Mouse (Mus musculus) neural tube, embryonic 11.5 days (tissue): Measurements from ENCODE around the gene Acvr1. TPM values are rescaled to one million over a fixed set of nuclear protein-coding genes. Genes with fewer than 3 reads are reported as not detected.

ENCODE experiments used
- ATAC-seq: fragments of 200-750 bp; cut with Nextera tagmentation; 2 replicates; pipeline ENCODE4 v1.8.0; 2017; ENCODE audit warnings: moderate number of reproducible peaks, mild to moderate bottlenecking, moderate TSS enrichment, moderate library complexity; ENCODE audit not compliant: insufficient read depth, low FRiP score, low TSS enrichment
- DNase-seq: peaks from one replicate; pipeline ENCODE4 v3.0.0-alpha.2; 2015; ENCODE audit warnings: low spot score
- H3K27ac ChIP-seq: fragments of 300-500 bp; sonication (generic); 2 replicates; pipeline ENCODE4 v1.5.1; 2014; ENCODE audit warnings: low read depth, mild to moderate bottlenecking, low read length
- H3K27me3 ChIP-seq: fragments of 300-500 bp; sonication (generic); 2 replicates; pipeline ENCODE4 v1.6.1; 2014; ENCODE audit warnings: mild to moderate bottlenecking, low read length, mixed read lengths; ENCODE audit not compliant: control insufficient read depth, insufficient read depth
- H3K36me3 ChIP-seq: fragments of 300-500 bp; sonication (generic); 2 replicates; pipeline ENCODE4 v1.6.1; 2014; ENCODE audit warnings: mild to moderate bottlenecking, low read length, moderate library complexity, mixed read lengths; ENCODE audit not compliant: control insufficient read depth, insufficient read depth
- H3K4me1 ChIP-seq: fragments of 300-500 bp; sonication (generic); 2 replicates; pipeline ENCODE4 v1.6.1; 2014; ENCODE audit warnings: low read length, mixed read lengths; ENCODE audit not compliant: control insufficient read depth, insufficient read depth
- H3K4me2 ChIP-seq: fragments of 300-500 bp; sonication (generic); 2 replicates; pipeline ENCODE4 v1.6.1; 2014; ENCODE audit warnings: low read depth, mild to moderate bottlenecking, moderate library complexity
- H3K4me3 ChIP-seq: fragments of 300-500 bp; sonication (generic); 2 replicates; pipeline ENCODE4 v1.5.1; 2014; ENCODE audit warnings: low read depth, low read length
- H3K9ac ChIP-seq: fragments of 300-500 bp; sonication (generic); 2 replicates; pipeline ENCODE4 v1.6.1; 2014; ENCODE audit warnings: mild to moderate bottlenecking, low read length
- H3K9me3 ChIP-seq: fragments of 300-500 bp; sonication (generic); 2 replicates; pipeline ENCODE4 v1.6.1; 2016; ENCODE audit warnings: low read length; ENCODE audit not compliant: control insufficient read depth
- WGBS: fragments of 180-500 bp; shearing (Covaris S2); extraction: QIAGEN DNeasy Blood & Tissue Kit; methylation state at CpG from one replicate; pipeline ENCODE4 v1.1.7; 2014; 5-methylcytosine and 5-hydroxymethylcytosine counted together
- polyA plus RNA-seq: library from polyadenylated mRNA; unstranded; fragments of >200 nt; fragmentation: Nextera tagmentation; extraction: Ambion mirVana; gene quantifications from 2 replicates; pipeline ENCODE4 v1.2.1, GENCODE M21; 2014

Gene Acvr1
- polyA plus RNA-seq, 1 experiment from 2014 or later = 6.6 TPM

DNA sequence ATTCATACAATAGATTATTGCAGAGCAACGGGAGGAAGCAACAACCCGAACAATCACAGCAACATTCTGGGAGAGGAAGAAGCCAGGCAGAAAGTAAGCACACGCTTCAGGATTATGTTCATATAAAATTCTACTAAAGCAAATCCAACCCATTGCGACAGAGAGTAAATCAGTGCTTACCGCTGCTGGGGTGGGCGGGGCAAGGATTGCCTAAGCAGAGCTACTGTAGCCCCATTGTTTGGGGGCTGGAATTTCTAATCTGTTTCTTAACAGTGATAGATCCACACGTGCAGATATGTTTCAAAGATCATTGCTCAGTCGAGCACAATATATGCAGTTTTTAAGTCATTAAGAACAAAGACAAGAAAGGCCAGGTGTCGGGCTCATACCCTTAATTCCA lies 149.3 kb downstream of the Acvr1 start:
- H3K4me2 ChIP-seq = no peak overlapping the region
- H3K9me3 ChIP-seq = no peaks in the 10 kb centered on the region
- H3K27me3 ChIP-seq = no peaks in the 10 kb centered on the region
- H3K9ac ChIP-seq = no peak overlapping the region
- no peaks in the 10 kb centered on the region for H3K4me1 ChIP-seq
- no peak overlapping the region for H3K4me3 ChIP-seq
- H3K27ac ChIP-seq = no peak overlapping the region
- no peak for ATAC-seq
- WGBS = 84% methylated on average over 9 of the region's 9 CpGs
- DNase-seq = no peak
- no peaks in the 10 kb centered on the region for H3K36me3 ChIP-seq

GRCm38 (mm10) chr2:58415037-58415436 lies 151.9 kb downstream of the Acvr1 start:
- Histone ChIP-seq H3K27ac (no peak overlapping the region), H3K9me3 (no peaks in the 10 kb centered on the region), H3K4me1 (no peaks in the 10 kb centered on the region), H3K4me3 (no peak overlapping the region), H3K36me3 (no peaks in the 10 kb centered on the region), H3K9ac (no peak overlapping the region), H3K4me2 (no peak overlapping the region), H3K27me3 (no peaks in the 10 kb centered on the region)
- DNase-seq = no peak
- ATAC-seq = no peak

- H3K4me2 ChIP-seq = no peak overlapping the region
- 76% methylated on average over 5 of the region's 5 CpGs for WGBS
- H3K9me3 ChIP-seq = no peaks in the 10 kb centered on the region
- H3K9ac ChIP-seq = no peak overlapping the region
- no peak overlapping the region for H3K4me3 ChIP-seq
- no peaks in the 10 kb centered on the region for H3K36me3 ChIP-seq
- H3K27me3 ChIP-seq = no peaks in the 10 kb centered on the region
- ATAC-seq (no peak), DNase-seq (no peak)
- no peaks in the 10 kb centered on the region for H3K4me1 ChIP-seq
- no peak overlapping the region for H3K27ac ChIP-seq
Measured at GRCm38 (mm10) chr2:58408926-58409634, 157.9 kb downstream of the Acvr1 start.

- Histone ChIP-seq H3K9ac (no peak overlapping the region), H3K27me3 (no peaks in the 10 kb centered on the region), H3K4me3 (no peak overlapping the region), H3K27ac (no peak overlapping the region), H3K36me3 (no peaks in the 10 kb centered on the region), H3K4me1 (no peaks in the 10 kb centered on the region), H3K9me3 (no peaks in the 10 kb centered on the region), H3K4me2 (no peak overlapping the region)
- DNase-seq (no peak), ATAC-seq (no peak)
- 93% methylated on average over 2 of the region's 2 CpGs for WGBS
Measured at GRCm38 (mm10) chr2:58403481-58403880, 163.5 kb downstream of the Acvr1 start.

- ATAC-seq = no peak
Measured at GRCm38 (mm10) chr2:58388601-58389000, 178.4 kb downstream of the Acvr1 start.

GRCm38 (mm10) chr2:58380020-58380419 lies 186.9 kb downstream of the Acvr1 start:
- H3K4me1 ChIP-seq = no peaks in the 10 kb centered on the region
- no peaks in the 10 kb centered on the region for H3K36me3 ChIP-seq
- WGBS = 76% methylated on average over 5 of the region's 5 CpGs
- no peaks in the 10 kb centered on the region for H3K9me3 ChIP-seq
- no peak overlapping the region for H3K4me3 ChIP-seq
- no peaks in the 10 kb centered on the region for H3K27me3 ChIP-seq
- H3K4me2 ChIP-seq = no peak overlapping the region
- H3K27ac ChIP-seq = no peak overlapping the region
- H3K9ac ChIP-seq = no peak overlapping the region
- DNase-seq (no peak), ATAC-seq (no peak)

More at GRCm38 (mm10) chr2:58388601-58389000, 178.4 kb downstream of the Acvr1 start:
- Histone ChIP-seq H3K36me3 (no peaks in the 10 kb centered on the region), H3K4me3 (no peak overlapping the region), H3K9ac (no peak overlapping the region), H3K4me1 (no peaks in the 10 kb centered on the region), H3K4me2 (no peak overlapping the region), H3K9me3 (no peaks in the 10 kb centered on the region), H3K27me3 (no peaks in the 10 kb centered on the region), H3K27ac (no peak overlapping the region)
- DNase-seq = no peak
- 93% methylated on average over 7 of the region's 7 CpGs for WGBS

- no peaks in the 10 kb centered on the region for H3K36me3 ChIP-seq
- no peaks in the 10 kb centered on the region for H3K27me3 ChIP-seq
- no peak overlapping the region for H3K9ac ChIP-seq
- ATAC-seq = no peak
- DNase-seq = no peak
- no peak overlapping the region for H3K4me2 ChIP-seq
- 79% methylated on average over 1 of the region's 1 CpGs for WGBS
- no peaks in the 10 kb centered on the region for H3K9me3 ChIP-seq
- H3K27ac ChIP-seq = no peak overlapping the region
- no peak overlapping the region for H3K4me3 ChIP-seq
- no peaks in the 10 kb centered on the region for H3K4me1 ChIP-seq
Measured at GRCm38 (mm10) chr2:58379475-58379874, 187.5 kb downstream of the Acvr1 start.

GRCm38 (mm10) chr2:58377417-58378130 lies 189.4 kb downstream of the Acvr1 start:
- no peak for ATAC-seq
- no peaks in the 10 kb centered on the region for H3K9me3 ChIP-seq
- WGBS = 77% methylated on average over 9 of the region's 9 CpGs
- H3K4me3 ChIP-seq = no peak overlapping the region
- H3K9ac ChIP-seq = no peak overlapping the region
- H3K4me2 ChIP-seq = no peak overlapping the region
- H3K36me3 ChIP-seq = no peaks in the 10 kb centered on the region
- no peak overlapping the region for H3K27ac ChIP-seq
- no peaks in the 10 kb centered on the region for H3K4me1 ChIP-seq
- no peaks in the 10 kb centered on the region for H3K27me3 ChIP-seq
- no peak for DNase-seq

DNA sequence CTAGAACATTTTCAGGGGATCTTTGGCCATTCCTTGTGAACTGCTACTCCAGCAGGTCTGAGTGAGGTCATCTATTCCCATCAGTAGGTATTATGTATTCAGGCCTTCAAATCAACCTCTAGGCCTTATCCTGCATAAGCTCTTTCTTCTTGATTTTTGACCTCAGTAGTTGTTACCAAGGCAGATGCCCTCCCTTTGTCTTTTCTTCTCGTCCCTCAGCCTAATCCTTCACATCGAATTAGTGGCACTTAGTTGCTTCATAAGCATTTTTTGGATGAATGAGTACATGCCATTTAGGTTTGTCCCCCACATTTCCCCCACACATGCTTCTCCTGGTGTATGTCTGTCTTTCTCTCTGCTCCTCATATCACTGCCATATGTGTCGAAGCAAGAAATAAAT lies 200.8 kb downstream of the Acvr1 start:
- Histone ChIP-seq H3K36me3 (no peaks in the 10 kb centered on the region), H3K9ac (no peak overlapping the region), H3K4me1 (no peaks in the 10 kb centered on the region), H3K4me3 (no peak overlapping the region), H3K4me2 (no peak overlapping the region), H3K9me3 (no peaks in the 10 kb centered on the region), H3K27me3 (no peaks in the 10 kb centered on the region), H3K27ac (no peak overlapping the region)
- DNase-seq (no peak), ATAC-seq (no peak)
- 83% methylated on average over 3 of the region's 3 CpGs for WGBS
